Mouse (Mus musculus): Measurements from ENCODE around the gene Ralgps1.

- TF ChIP-seq CTCF (IDR thresholded peaks at IDR 0.05; ENCODE audit: borderline replicate concordance, extremely low read depth, insufficient read depth, insufficient read length) (no peak), POLR2A (IDR thresholded peaks at IDR 0.05; ENCODE audit: borderline replicate concordance, extremely low read depth, insufficient read depth, insufficient read length, poor library complexity, severe bottlenecking) (no peak)
These were observed 192.9 kb downstream of the Ralgps1 start for GRCm38 (mm10) chr2:33178243-33178932.
